Mouse (Mus musculus): ENCODE data around the gene Trim68. TPM values are rescaled to one million over a fixed set of nuclear protein-coding genes. Genes with fewer than 3 reads are reported as not detected.

Gene Trim68
- 13.6 and 14.3 TPM in 2 replicates for polyA plus RNA-seq (2015; fragmentation: Nextera tagmentation; extraction: Ambion mirVana)

DNA sequence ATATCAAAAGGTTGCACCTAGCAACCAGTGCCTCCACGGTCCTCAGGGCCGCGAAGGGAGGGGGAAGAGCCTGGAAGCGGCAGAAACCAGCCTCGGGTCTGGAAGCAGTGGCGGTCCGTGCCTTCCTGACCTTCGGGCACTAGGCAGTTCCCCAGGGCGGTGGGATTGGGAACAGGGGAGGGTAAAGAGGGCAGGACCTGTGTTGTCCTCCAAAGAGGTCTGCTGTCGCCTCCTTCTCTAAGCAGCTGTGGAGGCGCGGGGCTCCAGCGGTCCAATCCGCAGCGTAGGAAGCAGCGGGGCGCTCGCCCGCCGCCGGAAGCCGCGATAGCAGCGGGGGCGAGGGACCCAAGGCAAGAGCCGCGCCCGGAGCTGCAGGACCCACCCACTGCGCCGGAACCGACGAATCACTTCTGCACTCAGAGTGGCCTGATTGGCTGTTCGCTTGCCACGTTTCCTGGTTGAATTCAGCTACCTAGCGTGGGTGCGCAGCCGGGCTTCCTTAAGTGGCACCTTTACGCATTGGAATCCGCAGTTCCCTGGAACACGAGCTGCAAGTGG is at the start of gene Trim68:
Trim68 (minus strand) TSS at position 384 of the 558 bp plus-strand sequence.
- Histone ChIP-seq H3K36me3 (peaks cover 12% of the 10 kb centered on the region; the same call in 1 of the 2 replicates), H3K4me3 (peak within 1 kb of the TSS; percentile 60), H3K4me1 (0 out of 2 replicates have a peak, but pooled peaks cover 3% of the 10 kb centered on the region), H3K4me2 (peak within 1 kb of the TSS; percentile 71), H3K9me3 (no peaks in the 10 kb centered on the region), H3K27ac (peak within 1 kb of the TSS; percentile 80), H3K27me3 (no peaks in the 10 kb centered on the region), H3K9ac (peak within 1 kb of the TSS; percentile 73)
- 0% methylated on average over 40 of the region's 40 CpGs for WGBS
- peak; percentile 98 for ATAC-seq (ENCODE audit: insufficient number of reproducible peaks, low FRiP score, low TSS enrichment, low read depth)

DNA sequence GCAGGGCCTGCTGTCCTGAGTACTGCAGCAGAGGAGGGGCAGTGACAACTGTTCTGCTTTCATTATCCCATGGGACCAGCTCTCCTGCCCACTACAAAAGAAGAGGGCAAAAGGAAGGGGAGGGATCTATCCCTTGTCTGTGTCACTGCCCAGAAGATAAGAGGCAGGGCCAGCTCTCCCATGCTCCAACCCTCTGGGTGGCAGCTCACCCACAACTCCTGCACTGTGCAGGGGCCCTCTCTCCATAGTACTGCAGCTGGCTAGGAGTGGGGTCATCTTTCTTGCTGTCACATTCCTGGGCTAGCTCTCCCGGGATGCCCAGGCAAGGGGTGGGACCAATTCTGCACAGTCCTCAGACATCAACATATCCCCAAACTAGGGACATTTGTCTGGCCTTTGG is 46.7 kb upstream of the Trim68 start:
- no peaks in the 10 kb centered on the region for H3K27me3 ChIP-seq
- H3K4me1 ChIP-seq, result no peaks in the 10 kb centered on the region
- H3K4me3 ChIP-seq, result no peak overlapping the region
- no peaks in the 10 kb centered on the region for H3K9me3 ChIP-seq
- no peak for ATAC-seq (ENCODE audit: insufficient number of reproducible peaks, low FRiP score, low TSS enrichment, low read depth)
- no peak overlapping the region for H3K27ac ChIP-seq
- H3K9ac ChIP-seq, result no peak overlapping the region
- no peak overlapping the region for H3K4me2 ChIP-seq
- H3K36me3 ChIP-seq, result no peaks in the 10 kb centered on the region
- 35% methylated on average over 1 of the region's 1 CpGs for WGBS

DNA sequence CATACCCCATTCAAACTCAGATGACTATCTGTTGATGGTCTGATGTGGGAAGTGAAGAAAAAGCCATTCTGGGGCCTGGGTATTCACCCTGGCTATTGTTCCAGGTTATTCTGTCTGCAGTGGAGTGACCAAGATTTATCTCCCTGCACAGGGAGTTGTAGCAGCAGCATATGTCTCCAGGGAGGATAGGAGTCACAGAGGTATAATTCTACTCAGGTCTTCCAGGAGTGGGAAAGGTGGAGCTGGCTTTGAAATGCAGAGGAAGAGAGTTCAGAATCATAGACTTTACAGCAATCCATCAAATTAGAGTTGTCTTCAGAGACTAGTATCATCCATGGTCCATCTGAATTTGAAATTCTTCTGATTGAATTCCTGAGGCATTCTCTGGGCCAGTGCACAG is 40.3 kb upstream of the Trim68 start, which contains the start of gene Olfr559:
Olfr559 (minus strand) TSS at position 101 of the 400 bp plus-strand sequence.
- ATAC-seq (ENCODE audit: insufficient number of reproducible peaks, low FRiP score, low TSS enrichment, low read depth), result no peak
- H3K36me3 ChIP-seq, result no peaks in the 10 kb centered on the region
- no peaks in the 10 kb centered on the region for H3K4me1 ChIP-seq
- no peak within 1 kb of the TSS for H3K4me2 ChIP-seq
- no peak within 1 kb of the TSS for H3K27ac ChIP-seq
- H3K9ac ChIP-seq, result no peak within 1 kb of the TSS
- H3K9me3 ChIP-seq, result no peaks in the 10 kb centered on the region
- H3K27me3 ChIP-seq, result no peaks in the 10 kb centered on the region
- H3K4me3 ChIP-seq, result no peak within 1 kb of the TSS

DNA sequence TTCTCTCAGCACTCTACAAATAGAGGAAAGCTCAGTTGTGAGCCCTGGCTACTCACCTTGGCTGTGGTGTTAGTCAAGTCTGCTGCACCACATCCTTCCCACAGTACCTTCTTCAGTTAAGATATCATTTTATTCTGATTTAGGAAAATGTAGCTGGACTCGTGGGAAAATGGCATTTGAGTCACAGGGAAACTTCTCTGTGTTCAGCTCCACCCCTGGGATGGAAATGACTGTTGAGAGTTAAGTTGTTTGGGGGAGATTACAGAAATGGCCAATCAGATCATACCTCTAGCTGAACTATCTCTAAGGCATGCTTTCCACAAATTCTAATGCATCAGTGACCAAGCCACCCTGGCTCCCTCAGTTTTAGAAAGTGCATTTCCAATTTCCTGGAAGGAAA is 31.8 kb upstream of the Trim68 start, which contains the start of gene Olfr33:
Olfr33 (minus strand) TSS at position 101 of the 400 bp plus-strand sequence.
- no peak within 1 kb of the TSS for H3K9ac ChIP-seq
- no peak for ATAC-seq (ENCODE audit: insufficient number of reproducible peaks, low FRiP score, low TSS enrichment, low read depth)
- no peak within 1 kb of the TSS for H3K4me3 ChIP-seq
- no peaks in the 10 kb centered on the region for H3K36me3 ChIP-seq
- no peaks in the 10 kb centered on the region for H3K27me3 ChIP-seq
- no peak within 1 kb of the TSS for H3K4me2 ChIP-seq
- WGBS, result 42% methylated on average over 1 of the region's 1 CpGs
- H3K27ac ChIP-seq, result no peak within 1 kb of the TSS
- H3K9me3 ChIP-seq, result no peaks in the 10 kb centered on the region
- H3K4me1 ChIP-seq, result no peaks in the 10 kb centered on the region

DNA sequence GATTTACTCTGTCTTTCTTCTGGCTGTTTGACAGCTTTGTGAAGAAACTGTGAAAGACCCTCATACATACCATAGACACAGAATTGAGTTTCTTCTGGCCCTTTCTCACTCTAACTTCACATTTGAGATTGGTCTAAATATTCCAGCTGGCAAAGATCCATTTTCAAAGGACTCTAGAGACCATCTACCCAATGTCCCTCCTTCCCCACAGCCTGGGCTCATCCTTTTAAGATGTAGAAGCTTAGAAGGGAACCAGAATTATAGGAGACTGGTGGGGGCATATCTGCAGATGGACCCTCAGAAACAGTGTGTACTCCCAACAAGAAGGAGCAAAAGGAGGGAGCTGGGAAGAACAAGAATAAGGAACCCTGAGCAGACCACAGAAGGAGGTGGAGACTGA is 14.8 kb upstream of the Trim68 start, which contains the start of gene Olfr558:
Olfr558 (plus strand) TSS at position 301 of the 400 bp plus-strand sequence.
- no peaks in the 10 kb centered on the region for H3K9me3 ChIP-seq
- H3K4me3 ChIP-seq, result no peak within 1 kb of the TSS
- no peak within 1 kb of the TSS for H3K27ac ChIP-seq
- H3K36me3 ChIP-seq, result no peaks in the 10 kb centered on the region
- H3K4me1 ChIP-seq, result no peaks in the 10 kb centered on the region
- H3K9ac ChIP-seq, result no peak within 1 kb of the TSS
- H3K4me2 ChIP-seq, result no peak within 1 kb of the TSS
- ATAC-seq (ENCODE audit: insufficient number of reproducible peaks, low FRiP score, low TSS enrichment, low read depth), result no peak
- no peaks in the 10 kb centered on the region for H3K27me3 ChIP-seq

DNA sequence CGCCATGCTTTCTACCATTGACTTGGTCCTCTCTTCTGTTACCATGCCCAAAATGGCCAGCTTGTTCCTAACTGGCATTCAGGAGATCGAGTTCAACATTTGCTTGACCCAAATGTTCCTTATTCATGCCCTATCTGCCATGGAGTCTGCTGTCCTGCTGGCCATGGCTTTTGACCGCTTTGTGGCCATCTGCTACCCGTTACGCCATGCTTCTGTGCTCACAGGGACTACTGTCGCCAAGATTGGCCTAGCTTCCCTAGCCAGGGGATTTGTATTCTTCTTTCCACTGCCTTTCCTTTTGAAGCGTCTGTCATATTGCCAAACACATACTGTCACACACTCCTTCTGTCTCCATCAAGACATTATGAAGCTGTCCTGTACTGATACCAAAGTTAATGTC is 11.3 kb upstream of the Trim68 start:
- H3K36me3 ChIP-seq, result no peaks in the 10 kb centered on the region
- H3K9me3 ChIP-seq, result no peaks in the 10 kb centered on the region

DNA sequence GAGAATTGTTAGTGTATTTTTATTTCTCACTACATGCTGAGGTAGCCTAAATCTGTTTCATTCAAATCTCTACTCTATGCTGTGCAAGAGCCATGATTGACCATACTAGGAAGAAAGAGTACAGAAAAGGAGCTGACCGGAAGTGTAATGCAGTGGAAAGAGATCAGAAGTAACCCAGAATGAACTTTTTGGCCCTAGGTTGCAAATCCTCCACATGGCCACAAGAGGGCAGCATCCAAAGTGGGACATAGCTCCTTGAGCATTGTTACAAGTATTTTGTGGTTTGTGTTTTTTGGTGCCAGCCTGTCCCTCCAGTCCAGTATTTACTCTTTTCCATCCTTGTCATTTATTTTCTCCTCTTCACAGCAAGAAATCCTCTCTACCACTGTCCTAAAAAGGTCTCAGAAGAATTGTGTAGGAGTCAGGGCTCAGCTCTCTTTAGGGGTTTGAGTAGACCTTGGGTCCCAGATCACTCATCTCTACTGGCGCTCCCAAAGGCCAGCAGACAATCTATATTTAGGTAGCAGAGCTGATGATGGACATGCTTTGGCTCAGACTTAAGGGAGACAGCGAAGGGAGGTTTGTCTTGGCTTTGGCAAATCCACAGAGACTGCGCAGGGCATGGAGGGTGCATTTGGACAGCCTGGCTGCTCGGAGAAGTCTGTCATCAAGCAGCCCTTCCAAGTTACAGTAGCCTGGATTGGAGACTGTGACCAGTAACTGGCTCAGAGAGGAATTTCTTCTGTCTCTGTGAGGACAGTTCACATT is 8.4 kb upstream of the Trim68 start, which contains the start of gene Olfr557:
Olfr557 (plus strand) TSS at position 553 of the 768 bp plus-strand sequence.
- Histone ChIP-seq H3K9me3 (no peaks in the 10 kb centered on the region), H3K27me3 (no peaks in the 10 kb centered on the region), H3K4me3 (no peak within 1 kb of the TSS), H3K9ac (no peak within 1 kb of the TSS), H3K36me3 (no peaks in the 10 kb centered on the region), H3K4me1 (no peaks in the 10 kb centered on the region), H3K27ac (no peak within 1 kb of the TSS), H3K4me2 (no peak within 1 kb of the TSS)
- ATAC-seq (ENCODE audit: insufficient number of reproducible peaks, low FRiP score, low TSS enrichment, low read depth), result no peak
- WGBS, result 81% methylated on average over 5 of the region's 5 CpGs

More for the DNA sequence above, 11.3 kb upstream of the Trim68 start:
- H3K4me3 ChIP-seq, result no peak overlapping the region
- H3K27me3 ChIP-seq, result no peaks in the 10 kb centered on the region
- no peak for ATAC-seq (ENCODE audit: insufficient number of reproducible peaks, low FRiP score, low TSS enrichment, low read depth)
- no peak overlapping the region for H3K27ac ChIP-seq
- no peak overlapping the region for H3K4me2 ChIP-seq
- WGBS, result 83% methylated on average over 7 of the region's 7 CpGs
- no peaks in the 10 kb centered on the region for H3K4me1 ChIP-seq
- H3K9ac ChIP-seq, result no peak overlapping the region

DNA sequence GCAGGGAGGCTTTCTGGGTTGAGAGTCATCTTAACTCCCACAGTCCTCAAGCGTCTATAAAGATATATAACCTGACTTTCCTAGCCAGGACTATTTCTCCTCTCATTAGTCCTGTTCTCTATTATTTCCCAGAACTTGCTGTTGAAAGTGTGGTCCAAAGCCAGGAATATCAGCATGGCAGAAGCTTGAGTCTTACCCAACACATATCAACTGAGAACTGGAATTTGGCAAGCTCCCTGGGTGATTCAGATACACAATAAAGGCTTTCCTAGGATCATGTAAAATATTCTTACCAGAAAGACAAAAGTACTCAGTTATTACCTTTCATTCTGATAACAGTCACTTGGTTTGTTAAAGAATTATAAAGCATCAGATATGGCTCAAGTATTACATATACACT is 5.2 kb downstream of the Trim68 start:
- no peak for ATAC-seq (ENCODE audit: insufficient number of reproducible peaks, low FRiP score, low TSS enrichment, low read depth)
- Histone ChIP-seq H3K36me3 (peaks cover 26% of the 10 kb centered on the region), H3K27me3 (no peaks in the 10 kb centered on the region), H3K4me3 (no peak overlapping the region), H3K9ac (no peak overlapping the region), H3K4me2 (no peak overlapping the region), H3K27ac (no peak overlapping the region), H3K4me1 (no peaks in the 10 kb centered on the region), H3K9me3 (no peaks in the 10 kb centered on the region)
- 90% methylated on average over 1 of the region's 1 CpGs for WGBS

DNA sequence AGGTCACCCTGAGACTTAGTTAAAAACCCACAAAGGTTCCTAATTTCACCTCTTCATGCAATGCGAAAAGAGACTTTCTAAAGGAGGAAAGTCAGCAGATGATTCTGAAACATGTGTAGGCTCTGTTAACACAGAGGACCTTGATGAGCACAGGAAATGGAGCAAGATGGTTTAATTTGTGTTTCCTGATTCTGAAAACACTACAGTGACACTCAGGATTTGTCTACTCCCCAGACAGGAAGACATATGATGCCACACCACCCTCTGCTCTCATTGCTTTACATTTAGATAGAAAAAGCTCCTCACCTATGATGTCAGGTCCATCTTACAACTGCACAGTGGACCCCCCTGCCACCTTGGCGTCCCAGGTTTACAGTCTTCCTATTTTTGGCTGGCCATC is 10.9 kb downstream of the Trim68 start:
- no peak overlapping the region for H3K27ac ChIP-seq
- no peaks in the 10 kb centered on the region for H3K9me3 ChIP-seq
- WGBS, result 82% methylated on average over 2 of the region's 2 CpGs
- ATAC-seq (ENCODE audit: insufficient number of reproducible peaks, low FRiP score, low TSS enrichment, low read depth), result no peak
- peaks cover 10% of the 10 kb centered on the region for H3K36me3 ChIP-seq
- no peak overlapping the region for H3K4me2 ChIP-seq
- no peak overlapping the region for H3K9ac ChIP-seq
- no peak overlapping the region for H3K4me3 ChIP-seq
- H3K4me1 ChIP-seq, result no peaks in the 10 kb centered on the region
- no peaks in the 10 kb centered on the region for H3K27me3 ChIP-seq

DNA sequence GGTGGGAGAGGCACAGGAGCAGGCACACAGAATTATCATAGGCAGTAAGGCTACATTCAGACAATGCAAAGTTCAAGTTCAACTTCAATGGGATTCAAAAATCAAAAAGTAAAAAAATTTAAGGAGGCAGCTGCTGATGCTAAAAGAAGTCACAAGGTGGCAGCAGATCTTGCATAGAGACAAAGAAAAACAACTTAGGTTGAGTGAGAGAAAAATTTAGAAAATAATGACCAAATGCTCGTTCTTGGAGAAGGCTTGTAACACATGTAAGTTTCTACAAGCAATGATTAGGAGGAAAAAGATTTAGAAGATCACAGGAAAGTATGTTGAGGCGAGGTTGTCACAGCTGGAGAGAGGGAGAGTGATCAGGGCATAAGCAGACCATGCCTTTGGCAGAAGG is 21.7 kb downstream of the Trim68 start:
- no peaks in the 10 kb centered on the region for H3K36me3 ChIP-seq
- no peak for ATAC-seq (ENCODE audit: insufficient number of reproducible peaks, low FRiP score, low TSS enrichment, low read depth)
- H3K9ac ChIP-seq, result no peak overlapping the region
- no peak overlapping the region for H3K4me3 ChIP-seq
- no peaks in the 10 kb centered on the region for H3K27me3 ChIP-seq
- H3K27ac ChIP-seq, result no peak overlapping the region
- 29% methylated on average over 2 of the region's 2 CpGs for WGBS
- H3K4me1 ChIP-seq, result no peaks in the 10 kb centered on the region
- H3K9me3 ChIP-seq, result no peaks in the 10 kb centered on the region
- no peak overlapping the region for H3K4me2 ChIP-seq

DNA sequence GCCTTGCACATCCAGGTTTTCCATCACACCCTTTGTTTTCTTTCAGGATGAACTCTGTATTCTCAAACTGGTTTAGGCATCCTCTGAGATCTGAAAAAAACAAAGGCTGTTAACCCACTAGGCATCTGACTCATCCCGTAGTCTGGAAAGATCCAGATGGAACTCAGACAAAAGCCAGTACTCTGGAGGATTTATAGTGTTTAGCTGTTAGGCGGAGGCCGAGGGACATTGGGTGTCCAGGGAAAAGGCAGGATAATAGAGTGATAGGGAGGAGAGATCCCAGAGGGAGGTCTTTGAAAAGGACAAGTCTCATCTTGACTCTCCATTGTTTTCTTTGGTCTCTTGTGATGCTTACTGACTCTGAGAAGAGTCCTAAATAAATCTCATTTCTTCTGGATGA is 22.5 kb downstream of the Trim68 start, which contains the start of gene Olfr556:
Olfr556 (plus strand) TSS at position 301 of the 400 bp plus-strand sequence.
- no peak for ATAC-seq (ENCODE audit: insufficient number of reproducible peaks, low FRiP score, low TSS enrichment, low read depth)
- no peaks in the 10 kb centered on the region for H3K27me3 ChIP-seq
- H3K27ac ChIP-seq, result no peak within 1 kb of the TSS
- H3K4me1 ChIP-seq, result no peaks in the 10 kb centered on the region
- H3K4me3 ChIP-seq, result no peak within 1 kb of the TSS
- H3K9ac ChIP-seq, result no peak within 1 kb of the TSS
- H3K36me3 ChIP-seq, result no peaks in the 10 kb centered on the region
- no peaks in the 10 kb centered on the region for H3K9me3 ChIP-seq
- WGBS, result 55% methylated on average over 3 of the region's 3 CpGs
- no peak within 1 kb of the TSS for H3K4me2 ChIP-seq

DNA sequence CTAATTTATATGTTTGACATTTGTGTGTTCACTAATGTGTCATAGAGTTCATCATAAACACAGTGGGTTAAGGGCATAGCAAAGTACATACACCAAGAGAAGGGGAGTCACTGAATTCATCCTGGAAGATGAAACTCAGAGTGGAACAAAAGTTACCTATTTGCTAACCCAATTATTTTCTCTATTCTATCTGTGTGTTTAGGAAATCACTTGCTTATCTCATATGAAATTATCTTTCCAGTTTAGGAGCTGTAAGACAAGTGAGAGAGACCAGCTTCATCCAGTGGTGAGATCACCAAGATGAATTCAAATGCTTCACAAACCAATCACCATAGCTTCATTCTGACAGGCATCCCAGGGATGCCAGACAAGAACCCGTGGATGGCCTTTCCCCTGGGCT is 28.6 kb downstream of the Trim68 start, which contains the start of gene Olfr555:
Olfr555 (plus strand) TSS at position 301 of the 400 bp plus-strand sequence.
- Histone ChIP-seq H3K4me3 (no peak within 1 kb of the TSS), H3K27me3 (no peaks in the 10 kb centered on the region), H3K4me2 (no peak within 1 kb of the TSS), H3K9me3 (no peaks in the 10 kb centered on the region), H3K4me1 (no peaks in the 10 kb centered on the region), H3K36me3 (no peaks in the 10 kb centered on the region), H3K27ac (no peak within 1 kb of the TSS), H3K9ac (no peak within 1 kb of the TSS)
- 69% methylated on average over 1 of the region's 1 CpGs for WGBS
- ATAC-seq (ENCODE audit: insufficient number of reproducible peaks, low FRiP score, low TSS enrichment, low read depth), result no peak

All from limb, embryonic 15.5 days (tissue).